Mouse (Mus musculus) gastrocnemius, adult 8-10 months (tissue): ENCODE measurements around the gene Olfr520. TPM values are rescaled to one million over a fixed set of nuclear protein-coding genes. Genes with fewer than 3 reads are reported as not detected.
"Not testable (repeated sequence)": the region's sequence is repeated elsewhere in the genome, so short reads cannot be mapped to it uniquely, and the experiment has no call there.

Source experiments
- DNase-seq, 2 experiments: peaks; one replicate each; pipeline ENCODE4 v3.0.0; 2022; ENCODE audit warnings: low spot score in 2 of 2
- total RNA-seq, 4 experiments: library from RNA; stranded (reverse); gene quantifications; 2 replicates each; pipeline ENCODE4 v1.2.4; 2022

The Olfr520 gene
- total RNA-seq = under 1 TPM in 1 of 4 experiments, not detected in 3; 0.52 TPM

DNA sequence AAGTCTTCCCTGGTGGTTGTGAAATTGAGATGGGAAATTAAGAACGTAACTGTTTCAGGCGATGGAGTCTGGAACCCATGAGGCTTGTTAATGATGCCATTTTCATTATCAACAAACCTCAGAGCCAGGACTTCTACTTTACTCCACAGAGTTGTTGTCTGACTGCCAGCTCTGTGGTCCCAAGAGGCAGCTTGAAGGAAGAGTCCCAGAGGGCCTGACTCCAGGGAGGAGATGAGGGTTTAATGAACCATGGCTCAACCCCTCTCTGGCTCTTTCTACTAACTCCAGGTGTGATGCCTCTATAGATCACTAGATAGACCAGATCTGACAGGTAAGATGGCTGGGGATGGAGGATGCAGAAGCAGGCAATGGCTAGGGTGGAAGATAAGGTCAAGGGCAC is at the start of gene Olfr520:
Olfr520 (plus strand) TSS at position 301 of the 400 bp plus-strand sequence.
- DNase-seq = no peak

DNA sequence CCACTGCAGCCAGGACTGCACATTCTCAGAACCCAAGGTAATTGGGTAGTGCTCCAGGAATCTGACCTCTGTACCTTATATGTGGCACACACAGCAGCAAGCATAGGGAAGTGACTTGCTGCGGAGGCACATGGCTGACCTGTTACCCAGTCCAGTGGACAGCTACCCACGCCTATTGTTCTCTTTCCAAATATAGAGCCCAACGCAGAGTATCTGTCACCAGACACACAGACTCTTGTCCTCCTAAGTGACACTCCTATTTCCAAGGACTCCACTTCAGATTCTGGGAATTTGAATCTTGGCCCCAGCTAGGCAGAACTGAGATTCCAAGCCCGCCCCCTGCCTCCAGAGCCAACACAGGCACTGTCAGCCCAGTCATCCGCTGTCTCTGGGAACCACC is 49.3 kb upstream of the Olfr520 start:
- no peak for DNase-seq

DNA sequence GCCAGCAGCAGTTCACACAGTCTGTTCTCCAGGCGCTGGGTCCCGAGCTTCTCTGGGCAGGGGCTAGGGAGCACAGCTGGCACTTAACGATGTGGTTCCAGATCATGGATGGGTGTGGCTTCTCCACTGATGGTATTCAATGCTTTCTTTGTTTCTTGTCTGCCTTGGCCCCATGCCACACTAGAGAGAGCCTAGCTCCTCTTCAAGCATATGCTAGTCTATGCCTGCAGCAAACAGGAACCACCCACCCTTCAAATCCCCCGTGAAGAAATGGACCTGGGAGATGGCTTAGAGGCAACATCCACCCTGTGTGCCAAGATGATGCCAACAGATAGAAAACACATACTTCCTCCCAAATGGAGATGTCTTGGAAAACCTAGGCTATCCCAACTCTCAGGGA is 46.0 kb upstream of the Olfr520 start:
- DNase-seq = no peak

DNA sequence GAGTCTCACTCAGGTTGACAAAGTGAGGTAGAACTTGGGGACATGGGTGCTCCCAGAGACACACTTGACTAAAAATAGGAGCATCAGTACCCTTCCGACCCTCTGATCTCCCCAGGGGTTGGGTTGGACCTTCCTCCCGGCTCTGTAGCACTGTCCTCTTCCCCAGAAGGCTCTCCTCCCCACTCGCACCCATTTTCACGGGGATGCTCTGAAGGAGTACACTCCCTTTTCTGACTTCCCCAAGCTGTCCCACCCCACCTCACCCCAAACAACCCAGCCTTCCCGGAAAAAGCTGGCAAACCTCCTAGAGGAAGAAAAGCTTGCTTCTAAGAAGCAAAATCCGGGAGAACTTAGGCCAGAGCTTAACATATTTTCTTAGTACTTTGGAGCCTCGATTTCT is 39.3 kb upstream of the Olfr520 start:
- DNase-seq = no peak

DNA sequence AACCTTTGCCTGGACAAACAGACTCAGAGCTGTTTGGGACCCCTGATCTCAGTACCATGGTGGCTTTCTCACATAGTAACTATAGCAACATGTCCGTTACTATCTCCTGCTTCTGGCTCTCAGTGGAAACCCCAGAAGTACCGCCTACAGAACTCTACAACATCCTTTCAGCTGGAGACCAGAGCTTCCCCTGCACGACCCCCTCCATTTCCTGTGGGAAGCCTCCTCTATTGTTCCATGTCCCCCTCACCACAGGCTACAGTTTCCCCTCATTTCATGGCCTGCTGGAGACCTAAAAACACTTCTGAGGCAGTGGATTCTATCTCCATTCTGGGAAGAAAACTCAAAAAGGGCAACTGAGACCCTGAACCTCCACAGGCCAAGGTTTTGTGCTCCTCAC is 37.7 kb upstream of the Olfr520 start:
- DNase-seq = no peak

DNA sequence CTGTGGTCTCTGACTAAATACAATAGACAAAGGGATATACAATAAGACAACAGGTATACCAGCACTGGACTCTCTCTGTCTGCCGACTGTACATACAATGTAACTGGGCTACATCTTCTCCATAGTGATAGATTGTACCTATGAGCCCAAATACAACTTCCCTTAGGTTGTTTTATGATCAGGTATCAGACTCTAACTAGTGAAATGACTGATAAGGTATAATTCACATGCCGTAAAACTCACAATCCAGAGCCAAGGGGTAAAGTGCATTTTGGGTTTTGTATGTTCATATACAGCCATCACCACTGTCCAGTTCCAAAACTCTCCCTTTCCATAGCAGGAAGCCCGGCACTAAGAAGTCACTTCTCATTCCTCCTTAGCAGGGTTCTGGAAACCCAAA is 36.7 kb upstream of the Olfr520 start:
- no peak for DNase-seq

- DNase-seq = no peak
Observed at GRCm38 (mm10) chr7:99693976-99694375, 36.1 kb upstream of the Olfr520 start.

GRCm38 (mm10) chr7:99694424-99694823 is 35.6 kb upstream of the Olfr520 start:
- DNase-seq = not testable (repeated sequence)

- no peak for DNase-seq
Observed at GRCm38 (mm10) chr7:99695471-99696057, 34.5 kb upstream of the Olfr520 start.

- DNase-seq = no peak
Observed at GRCm38 (mm10) chr7:99698576-99698975, 31.5 kb upstream of the Olfr520 start.

GRCm38 (mm10) chr7:99699106-99699505 is 31.0 kb upstream of the Olfr520 start:
- no peak for DNase-seq

DNA sequence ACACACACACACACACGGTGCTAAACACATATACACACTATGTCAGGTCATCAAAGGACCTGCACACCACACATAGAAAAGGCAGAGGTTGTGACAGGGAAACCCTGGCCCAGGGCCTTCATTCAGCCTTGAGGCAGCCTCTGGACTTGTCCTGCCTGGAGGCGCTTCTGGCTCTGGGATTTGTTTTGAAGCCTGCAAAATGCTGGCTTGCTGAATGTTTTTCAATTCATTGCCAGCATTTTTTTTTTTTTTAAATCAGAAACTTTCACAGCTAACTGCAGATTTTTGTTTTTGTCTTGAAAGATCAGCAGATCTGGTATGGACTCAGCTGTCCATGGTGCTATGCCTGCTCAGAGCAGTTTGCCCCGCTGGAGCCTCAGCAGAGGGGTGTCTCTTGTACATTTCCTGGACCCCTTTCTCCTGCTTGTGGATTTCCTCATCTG is 30.3 kb upstream of the Olfr520 start:
- no peak for DNase-seq

DNA sequence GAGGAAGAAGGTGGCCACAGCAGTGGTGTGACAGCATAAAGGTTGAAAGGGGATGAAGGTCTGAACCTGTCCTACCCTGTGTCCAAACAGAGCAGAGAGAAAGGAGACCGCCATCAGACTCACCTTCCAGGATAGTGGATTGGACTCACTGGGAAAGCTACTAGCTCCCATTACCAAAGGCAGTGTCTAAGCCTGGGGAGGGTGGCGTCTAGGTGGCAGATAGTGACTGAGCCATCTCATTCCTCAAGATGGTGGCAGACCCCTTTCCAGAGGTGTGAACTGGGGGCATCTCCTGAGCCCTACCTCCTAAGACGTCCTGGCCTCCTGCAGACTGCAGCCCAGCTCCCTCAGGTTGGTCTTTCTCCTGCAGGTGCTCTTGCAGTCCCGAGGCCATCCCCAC is 29.4 kb upstream of the Olfr520 start:
- no peak for DNase-seq

DNA sequence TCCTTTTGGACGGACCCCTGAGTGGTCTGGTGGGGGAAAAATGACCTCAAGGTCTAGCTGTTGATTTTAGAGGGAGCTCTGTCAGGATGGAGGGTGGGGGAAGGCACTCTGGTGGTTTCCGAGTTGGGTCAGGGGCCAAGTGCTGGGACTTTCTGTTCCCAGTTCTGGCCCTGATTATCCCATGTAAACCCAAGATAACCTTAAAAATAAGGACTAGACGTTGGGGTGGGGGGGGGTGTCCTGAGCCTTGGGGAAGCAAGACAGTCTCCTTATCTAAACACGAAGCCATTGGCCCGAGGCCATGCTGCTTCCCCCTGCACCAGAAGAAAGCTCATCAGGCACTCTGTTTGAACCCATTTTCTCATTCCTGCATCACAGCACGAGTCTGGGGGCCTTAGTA is 27.9 kb upstream of the Olfr520 start:
- no peak for DNase-seq

DNA sequence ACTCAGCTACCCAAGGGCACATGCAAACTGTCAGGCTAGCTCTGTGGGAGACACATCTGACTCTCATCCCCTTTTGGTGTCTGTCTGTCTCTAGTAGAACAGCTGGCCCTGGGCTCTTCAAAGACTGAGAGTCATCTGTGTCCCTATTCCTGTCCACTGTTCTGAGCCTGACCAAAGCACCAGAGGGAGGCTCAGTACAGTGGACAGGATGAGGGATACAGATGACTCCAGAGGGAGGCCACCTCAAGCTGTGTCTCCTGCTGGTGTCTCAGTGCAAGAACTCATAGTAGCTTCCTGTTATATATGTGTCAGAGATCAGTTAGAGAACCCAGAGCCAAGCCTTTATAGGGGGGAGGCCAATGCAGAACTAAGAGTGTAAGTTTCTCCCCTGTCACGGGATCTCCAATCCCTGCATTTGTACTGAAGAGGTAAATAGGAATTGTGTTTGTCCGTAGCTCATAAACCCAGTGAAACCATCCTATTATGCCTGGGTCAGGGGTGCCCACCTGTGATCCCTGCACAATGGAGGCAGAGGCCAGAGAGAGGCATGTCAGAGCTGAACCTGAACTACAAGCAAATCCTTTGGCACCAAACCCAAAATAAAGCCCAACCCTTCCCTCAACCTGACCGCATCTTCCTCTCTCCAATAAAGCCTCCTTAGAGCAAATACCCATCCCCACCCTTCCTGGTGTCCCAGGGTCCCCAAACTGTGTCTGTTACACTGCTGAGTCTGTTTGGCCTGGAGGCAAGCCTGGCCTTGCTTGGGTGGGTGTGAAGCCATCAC is 25.1 kb upstream of the Olfr520 start:
- no peak for DNase-seq

DNA sequence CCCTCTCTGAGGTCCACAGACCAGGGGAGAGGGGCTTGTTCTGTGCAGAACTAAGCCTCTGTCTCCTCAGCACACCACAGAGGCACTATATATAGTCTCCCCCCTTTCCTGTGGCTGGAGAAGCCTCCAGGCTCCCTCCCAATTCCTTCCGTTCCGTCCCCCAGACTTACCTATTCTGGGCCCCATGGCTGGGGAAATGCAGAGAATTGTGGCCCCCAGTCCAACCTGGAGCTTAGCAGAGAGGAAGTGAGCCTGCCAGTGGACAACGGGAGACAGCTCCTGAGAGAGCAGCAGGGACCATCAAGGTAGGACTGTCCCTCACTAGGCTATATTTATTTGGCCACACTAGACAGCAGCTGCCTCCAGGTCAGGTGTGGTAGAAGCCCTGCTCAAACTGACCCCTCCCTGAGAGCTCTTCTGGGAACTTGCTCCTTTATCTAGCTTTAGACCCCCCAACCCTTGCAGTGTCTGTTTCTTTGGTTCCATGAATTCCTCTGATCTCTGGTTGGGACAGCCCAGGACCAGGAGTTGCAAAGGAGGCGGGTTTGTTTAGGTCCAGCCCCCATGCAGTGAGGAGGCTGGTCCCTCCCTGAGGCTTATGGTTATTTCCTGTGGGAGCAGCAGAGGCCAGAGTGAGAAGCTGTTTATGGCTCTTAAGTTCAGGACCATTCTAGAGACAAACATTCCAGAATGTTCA is 23.6 kb upstream of the Olfr520 start:
- peak; percentile 53 to 61 for DNase-seq

DNA sequence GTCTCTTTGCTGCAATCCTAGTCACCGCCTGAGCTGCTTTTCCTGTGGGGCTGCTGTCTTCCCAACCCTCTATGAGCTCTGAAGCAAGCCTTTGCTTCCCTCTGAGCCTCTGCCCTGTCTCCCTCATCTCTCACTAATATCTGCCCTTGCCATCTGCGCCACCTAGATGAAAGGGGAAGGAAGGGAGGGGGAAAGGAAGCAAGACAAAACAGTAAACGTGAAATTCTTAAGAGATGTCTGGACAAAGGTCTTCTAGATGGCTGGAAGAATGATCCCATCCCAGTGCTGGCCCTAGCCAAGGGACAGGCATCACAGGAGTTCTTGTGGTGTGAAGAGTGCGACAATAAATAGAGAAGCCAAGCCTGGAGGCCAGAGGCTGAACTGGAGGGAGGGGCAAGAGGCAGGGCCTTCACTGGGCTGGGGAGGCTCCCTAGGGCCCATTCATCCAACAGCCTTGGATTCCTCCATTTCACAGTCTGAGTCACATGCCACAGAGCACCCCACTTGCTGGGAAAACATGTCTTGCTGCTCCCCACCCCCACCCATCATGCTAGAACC is 23.0 kb upstream of the Olfr520 start:
- DNase-seq = peak; percentile 53 to 72

DNA sequence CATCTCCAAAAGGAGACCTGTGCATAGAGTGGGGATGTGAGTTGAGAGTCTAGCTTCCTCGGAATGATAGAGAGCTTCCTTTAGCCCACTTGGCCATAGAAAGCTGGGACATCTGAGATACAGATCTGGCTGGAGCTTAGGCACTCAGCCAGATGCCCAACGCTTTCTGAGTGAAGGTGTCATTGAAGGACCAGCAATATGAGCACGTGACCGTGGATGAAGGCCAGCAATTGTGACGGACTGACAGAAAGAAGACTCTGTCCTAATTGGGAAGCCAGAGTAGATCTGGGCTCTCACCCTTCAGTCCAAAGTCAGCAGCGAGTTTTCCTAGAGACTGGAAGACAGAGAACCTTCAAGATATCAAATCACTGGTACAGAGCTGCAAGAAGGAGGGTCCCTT is 22.4 kb upstream of the Olfr520 start:
- no peak for DNase-seq

- no peak for DNase-seq
Observed at GRCm38 (mm10) chr7:99708301-99708721, 21.8 kb upstream of the Olfr520 start.

- no peak for DNase-seq
Observed at GRCm38 (mm10) chr7:99708750-99709149, 21.3 kb upstream of the Olfr520 start.

GRCm38 (mm10) chr7:99709992-99710391 is 20.1 kb upstream of the Olfr520 start:
- no peak for DNase-seq

- DNase-seq = peak; percentile 32 to 55
Observed at GRCm38 (mm10) chr7:99710476-99710875, 19.6 kb upstream of the Olfr520 start.
